Mouse (Mus musculus): ENCODE results near the gene Ak5.
"Not testable (repeated sequence)": the region's sequence is repeated elsewhere in the genome, so short reads cannot be mapped to it uniquely, and the experiment has no call there.

Gene Ak5

DNA sequence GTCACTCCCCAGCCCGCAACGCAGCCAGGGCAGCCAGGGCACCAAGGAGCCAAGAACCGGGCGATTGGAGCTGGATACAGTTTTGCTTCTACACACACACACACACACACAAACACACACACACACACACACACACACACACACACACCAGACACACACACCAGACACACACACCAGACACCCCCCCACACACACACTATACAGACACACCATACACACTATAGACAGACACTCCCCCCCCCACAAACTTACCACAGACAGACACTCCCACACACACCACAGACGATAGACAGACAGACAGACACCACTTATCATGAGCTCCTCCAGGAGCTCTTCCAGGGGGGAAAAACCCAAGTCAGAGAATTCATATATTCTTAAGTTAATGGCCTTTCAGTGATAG, at the start of gene Ak5:
Gene Ak5, minus strand, starts transcription at position 122 of the 400 bp plus-strand sequence.
- no peak for DNase-seq

DNA sequence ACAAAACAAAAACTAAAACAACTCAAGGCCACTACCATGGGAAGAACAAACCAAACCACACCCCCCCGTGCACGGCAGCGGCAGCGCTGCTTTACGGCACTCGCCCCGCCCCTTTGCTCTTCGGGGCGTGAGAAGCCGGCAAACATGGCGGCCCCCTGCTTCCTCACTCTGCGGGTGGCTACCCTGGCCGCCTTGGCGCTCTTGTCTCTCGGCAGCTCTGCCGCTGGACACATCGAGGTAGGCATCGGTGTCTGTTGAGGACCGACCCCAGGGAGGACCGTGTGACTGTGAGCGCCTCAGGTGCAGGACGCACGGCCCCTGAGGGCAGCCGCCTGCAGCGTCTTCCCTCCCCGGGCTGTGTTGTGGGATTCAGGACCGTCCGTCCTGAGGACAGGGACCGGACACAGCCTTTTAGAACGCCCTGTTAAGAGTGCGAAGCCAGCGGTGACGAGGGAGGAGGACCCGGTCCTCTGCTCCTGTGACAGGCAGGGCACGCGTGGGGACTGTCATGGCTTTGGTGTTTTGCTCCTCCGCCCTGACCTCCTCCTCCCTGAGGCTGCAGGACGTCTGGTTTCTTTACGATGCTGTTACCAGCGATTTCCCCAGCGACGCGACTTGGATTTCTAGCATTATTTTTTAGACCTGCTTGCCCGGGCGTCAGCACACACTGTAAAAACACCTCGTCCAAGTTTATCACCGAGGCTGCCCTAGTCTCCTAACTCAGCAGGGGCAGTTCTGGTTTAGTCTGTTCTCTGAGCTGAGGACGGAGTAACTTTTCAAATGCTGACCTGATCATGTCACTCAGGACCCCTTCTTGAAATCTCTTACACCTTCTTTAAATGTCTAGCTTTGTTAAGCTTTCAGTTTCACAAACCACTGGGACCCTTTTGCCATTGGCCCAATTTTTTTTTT, 46.1 kb upstream of the Ak5 start, which contains the start of gene Pigk:
Gene Pigk, plus strand, starts transcription at position 110 of the 912 bp plus-strand sequence.
- peak; percentile 92 to 95 for DNase-seq

DNA sequence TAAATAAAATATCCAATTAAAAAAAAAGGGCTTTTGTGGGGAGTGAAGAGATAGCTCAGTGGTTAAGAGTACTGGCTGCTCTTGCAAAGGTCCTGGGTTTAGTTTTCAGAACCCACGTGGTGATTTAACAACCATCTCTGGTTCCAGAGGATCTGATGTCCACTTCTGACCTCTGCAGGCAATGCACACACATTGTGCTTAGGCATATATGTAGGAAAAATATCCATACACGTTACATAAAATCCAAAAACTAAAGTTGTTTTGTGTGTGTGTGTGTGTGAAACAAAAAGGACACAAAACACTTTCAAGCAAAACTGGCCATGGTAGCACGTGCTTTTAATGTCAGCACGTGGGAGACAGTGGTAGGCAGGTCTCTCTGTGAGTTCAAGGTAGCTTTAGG, 44.8 kb upstream of the Ak5 start:
- DNase-seq = no peak

DNA sequence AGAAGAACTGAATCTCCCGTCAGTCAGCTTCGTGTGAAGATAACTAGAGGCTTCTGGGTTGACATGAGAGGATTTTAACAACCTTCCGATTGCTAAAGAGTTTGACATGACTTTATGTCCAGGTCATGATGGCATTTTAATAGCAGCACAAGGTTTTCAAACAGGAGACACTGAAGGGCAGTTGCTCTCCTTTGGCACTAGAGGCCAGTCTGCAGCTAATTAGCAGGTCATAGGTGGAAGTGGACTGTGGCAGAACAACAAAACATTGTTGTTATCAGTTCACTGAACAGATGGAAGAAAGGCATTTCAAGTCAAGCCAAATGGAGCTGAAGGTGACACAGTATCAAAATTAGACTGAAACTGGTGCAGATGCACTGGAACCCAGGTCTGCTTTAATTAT, 41.8 kb upstream of the Ak5 start:
- no peak for DNase-seq

DNA sequence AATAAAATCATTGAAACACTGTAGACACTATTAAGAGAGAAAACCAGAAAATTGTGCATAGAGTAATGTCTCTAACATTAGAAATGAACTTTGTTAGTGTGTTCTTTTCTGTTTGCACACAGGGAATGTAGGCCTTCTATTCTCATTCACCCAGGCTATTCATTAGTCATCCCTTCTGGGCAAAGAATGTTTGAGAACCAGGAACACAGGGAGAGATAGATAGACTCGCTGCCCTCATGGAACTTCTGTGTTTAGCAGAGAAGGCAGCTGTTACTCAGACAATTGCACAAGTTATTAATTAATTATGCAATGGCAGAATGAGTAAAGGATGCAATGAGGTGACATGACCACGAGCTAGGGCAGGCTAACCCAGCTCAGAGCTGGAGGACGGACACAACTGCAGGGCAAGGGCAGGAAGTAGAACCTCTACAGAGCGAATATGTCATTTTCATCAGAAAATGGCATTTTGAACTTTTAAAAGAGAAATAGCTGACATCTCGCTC, 39.2 kb upstream of the Ak5 start:
- no peak for DNase-seq

DNA sequence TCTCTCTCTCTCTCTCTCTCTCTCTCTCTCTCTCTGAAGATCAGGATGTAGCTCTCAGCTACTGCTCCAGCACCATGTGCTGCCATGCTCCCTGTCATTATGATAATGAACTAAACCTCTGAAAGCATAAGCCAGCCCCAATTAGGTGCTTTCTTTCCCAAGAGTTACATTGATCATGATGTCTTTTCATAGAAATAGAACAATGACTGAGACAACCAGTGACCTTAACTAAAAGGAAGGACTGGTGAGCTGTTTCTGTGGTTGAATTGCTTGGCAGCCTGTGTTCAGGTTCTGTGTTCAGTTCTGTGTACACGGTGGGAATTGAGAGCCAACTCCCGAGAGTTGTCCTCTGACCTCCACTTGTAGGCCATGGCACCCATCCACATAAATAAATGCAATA, 38.7 kb upstream of the Ak5 start:
- DNase-seq = no peak

DNA sequence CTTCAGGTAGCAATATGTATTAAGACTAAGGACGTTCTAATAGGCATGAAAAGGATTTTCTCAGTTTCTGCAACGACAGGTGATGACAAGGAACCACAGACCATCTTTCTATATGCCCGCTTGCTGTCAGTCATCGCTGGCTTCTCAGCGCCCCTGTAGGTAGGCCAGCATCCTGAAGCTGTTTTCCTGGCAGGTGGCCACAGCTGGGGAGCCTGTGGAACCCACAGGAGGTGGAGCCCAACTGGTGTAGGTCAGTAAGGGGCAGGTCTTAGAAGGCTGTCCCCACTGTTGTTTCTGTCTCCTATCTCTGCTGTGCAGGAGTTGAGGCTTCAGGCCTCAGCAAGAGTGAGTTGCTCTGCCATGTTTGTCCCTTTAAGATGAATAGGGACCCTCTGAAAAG, 37.7 kb upstream of the Ak5 start:
- no peak for DNase-seq

DNA sequence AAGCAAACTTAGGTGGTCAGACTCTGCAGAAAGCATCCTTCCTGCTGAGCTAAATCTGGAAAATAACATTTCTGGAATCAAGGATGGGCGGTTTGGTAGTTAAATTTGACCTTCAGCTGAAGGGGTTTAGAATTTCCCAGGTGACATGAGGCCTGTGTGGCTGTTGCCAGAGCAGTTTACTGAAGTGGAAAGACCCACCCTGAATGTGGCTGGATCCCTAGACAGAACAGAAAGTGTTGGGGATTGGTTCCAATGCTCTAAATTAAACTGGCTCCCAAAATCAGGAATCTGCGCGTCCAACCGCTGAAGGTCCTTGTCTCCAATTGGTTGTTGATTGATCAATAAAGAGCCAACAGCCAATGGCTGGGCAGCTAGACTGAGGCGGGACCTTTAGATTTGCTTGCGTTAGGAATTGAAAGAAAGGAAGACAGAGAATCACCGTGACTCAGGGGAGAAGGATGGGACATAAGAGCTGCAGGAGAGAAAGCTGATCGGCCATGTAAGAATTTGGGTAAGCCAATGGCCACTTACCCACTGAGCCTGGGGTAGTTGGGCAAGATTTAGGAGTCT, 34.2 kb upstream of the Ak5 start:
- DNase-seq = no peak

DNA sequence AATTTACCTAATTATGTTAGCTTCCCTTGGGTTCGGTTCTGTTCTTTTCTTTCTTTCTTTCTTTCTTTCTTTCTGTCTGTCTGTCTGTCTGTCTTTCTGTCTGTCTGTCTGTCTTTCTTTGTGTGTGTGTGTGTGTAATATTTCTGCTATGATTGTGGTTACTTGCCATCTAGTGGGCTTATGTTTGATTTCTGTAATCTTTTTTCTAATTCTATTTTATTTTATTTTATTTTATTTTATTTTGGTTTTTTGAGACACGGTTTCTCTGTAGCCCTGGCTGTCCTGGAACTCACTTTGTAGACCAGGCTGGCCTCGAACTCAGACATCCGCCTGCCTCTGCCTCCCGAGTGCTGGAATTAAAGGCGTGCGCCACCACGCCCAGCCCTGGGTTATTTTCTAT, 33.4 kb upstream of the Ak5 start:
- not testable (repeated sequence) for DNase-seq

DNA sequence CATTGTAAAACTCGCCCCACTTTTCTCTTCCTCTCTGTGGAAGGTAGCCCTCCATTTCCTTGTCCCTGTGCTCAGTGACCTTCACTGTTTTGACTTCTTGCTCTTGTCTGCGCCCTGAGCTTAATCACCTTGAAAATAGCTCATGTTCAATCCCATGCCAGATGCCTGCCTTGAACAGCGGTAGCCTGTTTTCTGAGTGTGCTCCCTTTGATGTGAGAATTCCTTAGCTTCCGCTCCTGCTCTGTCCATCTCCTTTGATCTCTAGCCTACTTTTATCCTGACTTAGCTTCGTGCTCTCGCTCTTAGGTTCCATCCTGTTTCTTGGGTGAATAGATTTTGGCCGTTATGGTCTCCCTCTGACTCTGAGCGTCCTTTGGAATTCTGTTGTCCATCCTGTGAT, 31.1 kb upstream of the Ak5 start:
- DNase-seq = no peak

DNA sequence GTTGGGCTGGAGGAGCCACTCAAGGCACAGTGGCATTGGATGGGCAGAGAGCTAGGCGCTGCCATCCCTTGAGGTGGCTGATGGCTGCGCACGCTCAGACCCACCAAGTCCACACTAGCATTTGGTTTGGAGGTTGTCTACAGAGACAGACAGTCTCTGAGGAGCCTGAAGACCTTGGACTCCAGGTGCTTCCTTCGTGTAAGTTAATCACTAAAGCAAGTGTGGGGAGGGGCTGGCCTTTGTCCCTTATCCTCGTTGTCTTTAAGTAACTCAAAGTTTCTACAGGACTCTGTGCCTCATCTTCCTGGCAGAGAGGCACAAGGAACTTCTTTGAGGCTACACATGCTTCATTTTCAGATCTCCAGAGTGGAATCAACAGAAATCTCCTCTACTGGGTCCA, 29.9 kb upstream of the Ak5 start:
- DNase-seq = no peak

DNA sequence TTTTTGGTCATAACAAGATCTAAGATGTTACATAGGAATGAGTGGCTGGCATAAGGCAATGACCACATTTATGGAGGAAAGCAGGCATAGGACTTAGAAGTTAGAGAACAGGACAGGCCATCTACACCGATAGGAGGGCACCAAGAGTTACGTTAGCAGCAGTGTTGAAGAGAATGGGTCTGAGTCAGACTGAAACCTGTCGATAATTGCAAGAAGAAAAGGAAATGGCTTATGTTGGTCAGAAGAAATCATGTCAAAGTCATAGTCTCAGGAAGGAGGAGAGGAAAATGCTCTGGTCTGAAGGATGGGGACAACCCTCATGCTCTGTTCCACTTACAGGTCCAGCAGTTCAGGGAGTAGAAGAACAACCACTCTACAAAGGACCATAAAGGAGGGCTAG, 26.8 kb upstream of the Ak5 start:
- no peak for DNase-seq

DNA sequence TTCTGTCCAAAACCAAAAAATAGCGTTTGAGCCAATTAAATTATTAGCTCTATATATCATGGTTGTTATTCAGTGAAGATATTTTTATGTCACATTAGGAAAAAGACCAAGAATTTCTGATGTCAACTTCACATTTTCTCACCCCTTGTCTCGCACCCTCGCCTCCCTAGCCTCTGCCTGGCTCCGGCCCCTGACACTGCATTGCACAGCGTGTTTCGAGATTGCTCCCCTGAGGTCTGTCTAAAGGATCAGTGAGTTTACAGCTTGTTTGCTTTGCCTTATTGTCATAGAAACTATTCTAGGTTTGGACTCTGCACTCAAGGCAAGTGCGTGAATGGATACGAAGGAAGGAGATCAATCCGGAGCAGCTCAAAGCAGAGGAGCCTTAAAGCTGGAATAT, 20.9 kb upstream of the Ak5 start:
- no peak for DNase-seq

DNA sequence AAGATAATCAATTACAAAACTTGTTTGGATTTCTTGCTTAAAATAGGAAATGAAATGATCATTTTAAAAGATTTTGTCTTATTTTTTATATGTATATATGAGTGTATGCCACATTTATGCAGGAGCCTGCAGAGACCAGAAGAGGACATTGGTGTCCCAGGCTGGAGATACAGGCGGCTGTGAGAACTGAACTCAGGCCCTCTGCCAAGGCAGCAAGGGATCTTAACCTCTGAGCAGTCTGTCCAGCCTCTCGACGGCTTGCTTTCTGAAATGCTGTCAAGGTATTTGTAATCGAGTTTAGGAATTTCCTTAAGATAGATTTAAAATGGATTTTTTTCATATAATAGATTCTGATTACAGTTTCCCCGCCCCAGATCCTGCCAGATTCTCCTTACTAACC, 20.4 kb upstream of the Ak5 start:
- DNase-seq = no peak

DNA sequence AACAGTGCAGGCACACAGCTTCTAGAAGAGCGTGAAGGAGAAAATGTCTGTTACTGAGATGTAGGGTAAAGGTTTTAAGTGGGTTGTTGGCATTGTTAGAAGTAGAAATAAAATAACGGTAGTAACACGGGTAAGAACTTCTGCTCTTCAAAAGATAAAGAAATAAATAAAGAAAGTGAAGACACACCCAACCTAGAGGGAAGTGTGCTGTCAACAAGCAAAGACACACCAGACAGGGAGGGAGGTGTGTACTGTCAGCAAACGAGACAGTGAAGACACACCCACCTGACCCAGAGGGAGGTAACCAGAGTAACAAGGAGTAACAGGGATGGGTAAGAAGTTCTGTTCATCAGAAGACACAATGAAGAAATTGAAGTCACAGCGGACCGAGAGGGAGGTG, 6.5 kb upstream of the Ak5 start:
- no peak for DNase-seq

DNA sequence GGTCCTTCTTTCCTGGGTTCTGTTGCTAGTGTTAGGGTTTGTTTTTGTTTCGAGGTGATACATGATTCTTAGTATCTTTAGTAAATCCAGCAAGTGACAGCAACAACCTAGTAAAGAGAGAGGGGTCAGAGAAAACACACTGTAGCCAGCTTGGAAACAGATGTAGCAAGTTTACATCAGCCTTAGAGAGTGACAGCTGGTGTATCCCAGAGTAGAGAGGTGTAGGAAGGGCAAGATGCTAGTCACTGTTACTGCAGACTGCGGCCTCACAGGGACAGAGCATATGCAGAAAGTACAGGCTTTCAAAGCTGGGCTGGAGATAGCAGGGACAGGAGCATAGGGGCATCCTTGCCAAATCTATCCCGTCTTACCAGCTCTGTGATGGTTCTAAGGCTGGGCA, 1.6 kb upstream of the Ak5 start:
- DNase-seq = no peak

DNA sequence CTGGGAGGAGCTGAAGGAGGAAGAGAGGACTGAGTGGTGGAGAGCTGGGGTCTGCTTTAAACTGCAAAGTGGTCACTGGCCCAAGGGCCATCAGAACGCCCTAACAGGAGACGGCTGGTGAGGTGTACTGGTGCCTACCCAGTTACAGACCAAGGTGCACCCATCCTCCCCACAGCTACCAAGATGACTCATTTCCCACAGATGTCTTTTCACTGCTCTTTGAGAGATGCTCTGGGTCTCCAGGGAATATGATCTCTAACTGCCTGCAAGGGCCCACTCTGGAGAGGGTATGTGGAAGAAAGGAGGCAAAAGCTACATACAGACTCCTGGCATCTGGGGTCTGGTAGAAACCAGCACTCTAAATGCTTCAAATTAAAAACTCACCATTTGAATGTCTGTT, 633 bp upstream of the Ak5 start:
- DNase-seq = no peak

DNA sequence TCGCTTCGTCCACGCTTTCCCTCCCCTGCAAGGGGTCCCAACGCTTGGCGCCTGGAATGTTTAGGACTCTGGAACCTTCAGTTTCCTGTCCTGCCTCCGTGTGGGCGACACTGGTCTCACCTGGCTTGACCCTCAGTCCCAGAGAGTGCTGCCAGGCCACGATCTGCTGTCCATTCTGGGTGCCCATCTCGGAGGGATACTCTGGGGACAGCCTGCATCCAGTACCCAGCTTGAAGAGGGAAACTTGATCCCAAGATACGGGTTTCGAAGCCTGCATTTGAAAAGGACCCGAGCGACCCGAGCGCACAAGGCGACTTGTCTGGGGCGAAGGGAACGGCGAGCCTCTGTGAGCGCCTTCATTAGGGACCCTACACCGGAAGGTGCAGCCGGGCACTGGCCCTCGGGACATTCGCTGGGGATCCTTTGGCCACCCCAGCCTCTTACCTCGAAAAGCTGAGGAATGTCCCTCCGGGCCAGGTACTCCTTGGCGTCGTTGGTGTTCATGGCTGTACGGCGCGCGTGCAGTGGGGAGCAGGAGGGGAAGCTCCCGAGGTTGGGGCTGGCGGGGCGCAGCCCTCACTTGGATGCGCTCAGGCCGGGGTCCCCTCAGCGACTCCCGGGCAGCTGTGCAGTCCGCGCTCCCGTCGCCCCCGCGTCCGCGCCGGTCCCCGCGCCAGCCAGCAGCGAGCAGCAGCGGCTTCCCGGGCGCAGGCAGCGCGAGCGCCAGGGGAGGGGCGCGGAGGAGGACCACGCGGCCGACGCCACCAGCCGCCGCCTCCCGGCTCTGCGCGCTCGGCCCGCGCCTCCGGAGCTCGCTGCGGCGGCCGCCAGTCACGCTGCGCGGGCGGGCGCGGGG, 576 bp downstream of the Ak5 start:
- peak; percentile 9 to 29 for DNase-seq

DNA sequence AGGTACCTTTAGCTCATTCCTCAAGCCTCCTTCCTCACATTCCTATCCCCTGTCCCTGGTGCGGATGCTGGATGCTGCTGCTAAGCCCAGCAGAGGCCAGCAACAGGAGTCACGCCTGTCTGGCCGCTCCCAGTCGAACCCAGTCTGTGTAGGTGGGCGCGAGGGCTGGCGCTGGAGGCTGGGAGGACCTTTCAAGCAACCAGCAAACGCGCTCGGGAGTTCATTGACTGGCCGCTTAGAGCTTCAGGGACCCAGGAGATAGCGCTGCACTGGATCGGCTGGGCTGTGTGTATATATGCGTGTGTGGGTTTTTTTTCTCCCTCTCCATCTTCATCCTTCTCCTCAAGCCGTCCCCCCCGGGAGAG, 1.2 kb downstream of the Ak5 start:
- peak in 1 of 2 experiments; percentile 6 for DNase-seq

DNA sequence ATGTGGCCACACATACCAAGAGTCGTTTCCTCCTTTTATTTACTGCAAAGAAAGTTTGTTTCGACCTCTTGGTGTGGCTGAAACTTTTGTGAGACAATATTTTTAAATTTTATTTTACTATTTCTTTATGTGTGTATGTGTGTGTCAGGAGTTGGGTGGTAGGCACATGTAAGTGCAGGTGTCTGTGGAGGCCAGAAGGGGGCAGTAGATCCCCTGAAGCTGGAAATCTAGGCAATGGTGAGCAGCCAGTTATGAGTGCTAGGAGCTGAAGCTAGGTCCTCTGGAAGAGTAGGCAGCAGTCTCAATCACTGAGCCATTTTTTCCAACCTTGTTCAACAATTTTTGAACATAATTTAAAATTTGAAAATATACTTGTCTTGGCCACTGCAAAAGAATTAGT, 9.6 kb downstream of the Ak5 start:
- DNase-seq = no peak

DNA sequence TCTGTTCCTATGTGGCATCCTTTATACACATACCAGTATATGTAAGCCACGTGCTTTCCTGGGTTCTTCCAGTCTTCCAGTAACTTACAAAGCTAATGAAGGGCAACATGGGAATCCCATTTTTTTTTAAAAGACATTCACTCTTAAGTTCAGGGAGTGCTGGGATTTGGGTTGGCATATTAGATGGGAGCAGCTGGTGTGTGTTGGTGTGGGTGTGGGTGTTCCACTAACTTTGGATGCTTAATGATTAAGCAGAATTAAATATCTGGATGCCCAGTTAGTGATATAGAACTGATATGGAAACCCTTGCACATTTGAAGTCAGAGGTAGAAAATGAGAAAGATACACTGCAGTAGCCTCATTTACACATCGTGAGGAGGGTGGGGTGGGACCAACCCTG, 16.2 kb downstream of the Ak5 start:
- DNase-seq = no peak

DNA sequence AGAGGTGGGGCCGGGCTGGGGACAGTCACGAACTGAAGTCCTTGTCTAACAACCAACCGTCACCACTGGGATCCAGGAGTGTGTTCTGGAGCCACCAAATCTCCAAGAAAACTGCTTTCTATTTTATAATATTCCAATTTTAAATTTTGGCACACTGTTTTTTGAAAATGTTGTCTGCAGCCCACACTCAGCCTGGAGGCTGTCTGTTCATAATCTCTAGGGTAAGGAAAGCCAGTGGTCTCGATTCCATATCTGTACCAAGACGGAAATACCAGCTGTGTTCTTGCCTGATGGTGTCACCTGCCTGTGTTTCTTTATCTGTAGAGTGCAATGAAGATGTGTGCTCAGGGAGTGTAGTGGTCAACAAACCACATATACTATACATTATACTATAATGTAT, 23.6 kb downstream of the Ak5 start:
- DNase-seq = no peak

DNA sequence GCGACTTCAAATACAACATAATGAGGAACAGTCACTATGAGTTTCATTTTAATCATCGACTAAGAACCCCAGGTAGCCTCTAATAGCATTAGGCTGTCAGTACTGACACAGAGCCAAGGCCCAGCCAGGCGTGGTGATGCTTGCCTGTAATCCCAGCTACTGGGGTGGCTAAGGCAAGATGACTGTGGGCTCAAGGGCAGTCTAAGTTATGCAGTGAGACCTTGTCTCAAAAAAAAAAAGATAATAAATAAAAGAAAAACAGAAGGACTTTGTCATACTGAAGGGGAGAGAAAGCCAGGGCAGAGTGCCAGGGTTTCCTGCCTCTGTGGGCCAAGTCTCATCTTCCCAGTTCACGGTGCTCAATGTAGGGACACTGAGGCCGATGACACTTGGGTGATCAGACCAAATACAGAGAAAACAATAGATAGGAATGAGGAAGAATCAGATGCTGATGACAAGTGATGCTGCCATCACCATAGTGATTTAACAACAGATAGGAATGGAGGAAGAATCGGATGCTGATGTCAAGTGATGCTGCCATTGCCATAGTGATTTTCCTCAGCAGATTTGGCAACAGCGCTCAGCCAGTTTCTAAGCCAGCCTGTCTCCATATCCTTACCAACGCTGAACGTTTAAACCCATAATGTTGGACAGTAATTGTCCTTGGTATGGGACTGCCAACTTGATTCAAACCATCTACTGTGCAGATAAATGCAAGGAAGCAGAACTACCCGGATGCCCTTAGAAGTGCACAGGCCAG, 42.9 kb downstream of the Ak5 start:
- DNase-seq = peak in 1 of 2 experiments; percentile 11

Data from cerebellum, postnatal 25 days (tissue).